Comparison of ENCODE assay signal across 8 mouse cellular contexts in the genomic region with DNA sequence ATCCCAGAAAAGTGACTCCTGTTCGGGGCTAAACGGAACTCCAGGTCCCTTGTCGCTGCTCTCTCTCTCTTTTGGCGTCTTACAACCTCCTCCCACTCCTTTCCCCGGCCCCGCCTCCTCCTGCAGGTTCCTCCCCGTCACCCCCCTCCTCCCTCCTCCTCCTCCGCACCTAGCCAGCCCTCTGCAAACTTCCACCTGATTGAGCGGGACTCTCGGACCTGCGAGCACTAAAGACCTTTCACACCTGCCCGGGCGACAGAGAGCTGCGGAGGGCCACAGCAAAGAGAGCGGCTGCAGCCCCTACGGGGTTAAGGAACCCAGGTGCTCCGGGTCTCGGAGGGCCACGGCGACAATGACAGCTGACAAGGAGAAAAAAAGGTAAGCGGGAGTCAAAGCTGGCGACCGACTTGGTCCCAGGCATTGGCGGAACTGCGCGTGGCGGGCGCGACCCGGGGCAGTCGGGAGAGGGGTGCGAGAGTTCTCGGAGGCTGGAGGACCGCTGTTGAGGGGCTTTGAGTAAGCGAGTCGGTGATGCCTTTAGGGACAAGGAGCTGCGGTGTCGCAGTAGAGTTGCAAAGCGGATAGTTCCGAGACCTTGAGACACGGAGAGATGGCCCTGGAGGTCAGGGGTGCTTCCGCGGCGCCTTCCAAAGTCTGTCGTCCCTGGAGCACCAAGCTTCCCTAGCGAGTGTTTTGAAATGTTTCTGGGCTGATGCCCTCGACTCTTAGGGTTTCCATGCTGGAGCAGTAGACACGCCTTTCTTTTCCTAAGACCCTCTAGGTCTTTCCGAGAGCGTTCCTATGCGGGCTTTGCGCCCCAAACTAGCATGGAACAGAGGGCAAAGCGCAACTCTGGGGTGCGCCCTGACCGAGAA. TPM values are rescaled to one million over a fixed set of nuclear protein-coding genes. Genes with fewer than 3 reads are reported as not detected.
A peak's percentile ranks its signal among the peaks of the same experiment; 100 is the strongest.
DNase-seq lines count a peak whose midpoint lies in the region; ATAC-seq and TF ChIP-seq lines count a peak whose summit lies in the region.

No protein-coding gene starts in this region.

- peak overlapping the region; percentile 94 for H3K4me2 ChIP-seq in embryonic facial prominence, embryonic 13.5 days
- peak overlapping the region; percentile 98 for H3K4me2 ChIP-seq in heart, embryonic 15.5 days
- peak overlapping the region; percentile 93 for H3K4me2 ChIP-seq in kidney, postnatal 0 days (ENCODE audit: low read length)

- H3K36me3 ChIP-seq in embryonic facial prominence, embryonic 13.5 days: no peaks in the 10 kb centered on the region
- no peaks in the 10 kb centered on the region for H3K36me3 ChIP-seq in heart, embryonic 15.5 days
- no peaks in the 10 kb centered on the region for H3K36me3 ChIP-seq in kidney, postnatal 0 days (ENCODE audit: insufficient read depth, low read length)

- peaks cover 22% of the 10 kb centered on the region for H3K4me1 ChIP-seq in embryonic facial prominence, embryonic 13.5 days
- peaks cover 27% of the 10 kb centered on the region for H3K4me1 ChIP-seq in heart, embryonic 15.5 days (replicated peaks)
- peaks cover 9% of the 10 kb centered on the region for H3K4me1 ChIP-seq in kidney, postnatal 0 days (replicated peaks; ENCODE audit: insufficient read depth, low read length)

- no peak for TF ChIP-seq CTCF in kidney, postnatal 0 days (IDR thresholded peaks at IDR 0.05; ENCODE audit: low read depth)

- no peak for ATAC-seq in embryonic facial prominence, embryonic 13.5 days (ENCODE audit: insufficient number of reproducible peaks, insufficient read depth, low FRiP score, low TSS enrichment, low read depth)
- no peak for ATAC-seq in heart, embryonic 15.5 days (replicated peaks; ENCODE audit: insufficient number of reproducible peaks, insufficient read depth, low FRiP score, low read depth)
- ATAC-seq in kidney, postnatal 0 days (replicated peaks; ENCODE audit: low FRiP score, low read depth): peak; percentile 58

- WGBS in embryonic facial prominence, embryonic 13.5 days: under 1% methylated on average over 55 of the region's 55 CpGs
- WGBS in heart, embryonic 15.5 days: under 1% methylated on average over 55 of the region's 55 CpGs
- WGBS in kidney, postnatal 0 days: under 1% methylated on average over 55 of the region's 55 CpGs

- DNase-seq in embryo, embryonic 10 days (ENCODE audit: low spot score): peak; percentile 46
- no peak for DNase-seq in embryo, embryonic 9.5 days (ENCODE audit: extremely low spot score)
- DNase-seq in kidney, postnatal 0 days (ENCODE audit: low spot score): peak; percentile 73
- DNase-seq in lung, postnatal 4 days: peak; percentile 84 to 86
- DNase-seq in retina, embryonic 14.5 days (ENCODE audit: low spot score): peak; percentile 34
- no peak for DNase-seq in layer of hippocampus, postnatal 14 days (ENCODE audit: low spot score in 2 of 2)

- H3K9ac ChIP-seq in embryonic facial prominence, embryonic 13.5 days: peak overlapping the region; percentile 58
- peak overlapping the region; percentile 63 for H3K9ac ChIP-seq in heart, embryonic 15.5 days
- peak overlapping the region; percentile 63 for H3K9ac ChIP-seq in kidney, postnatal 0 days (ENCODE audit: low read depth, low read length)

- H3K27ac ChIP-seq in embryonic facial prominence, embryonic 13.5 days: no peak overlapping the region
- H3K27ac ChIP-seq in heart, embryonic 15.5 days: peak overlapping the region; percentile 43; the same call in 1 of the 2 replicates
- H3K27ac ChIP-seq in kidney, postnatal 0 days: peak overlapping the region; percentile 84; the same call in 1 of the 2 replicates

- H3K9me3 ChIP-seq in embryonic facial prominence, embryonic 13.5 days: no peaks in the 10 kb centered on the region
- no peaks in the 10 kb centered on the region for H3K9me3 ChIP-seq in heart, embryonic 15.5 days (replicated peaks)
- H3K9me3 ChIP-seq in kidney, postnatal 0 days (replicated peaks; ENCODE audit: low read length): no peaks in the 10 kb centered on the region

- H3K27me3 ChIP-seq in embryonic facial prominence, embryonic 13.5 days: peaks cover 67% of the 10 kb centered on the region
- H3K27me3 ChIP-seq in heart, embryonic 15.5 days: peaks cover 32% of the 10 kb centered on the region; the same call in 1 of the 2 replicates
- H3K27me3 ChIP-seq in kidney, postnatal 0 days (ENCODE audit: insufficient read depth, low read length): no peaks in the 10 kb centered on the region

- H3K4me3 ChIP-seq in embryonic facial prominence, embryonic 13.5 days: peak overlapping the region; percentile 57
- H3K4me3 ChIP-seq in heart, embryonic 15.5 days: peak overlapping the region; percentile 72
- H3K4me3 ChIP-seq in kidney, postnatal 0 days (replicated peaks; ENCODE audit: low read depth, low read length): peak overlapping the region; percentile 57

RNA-seq across cellular contexts. Expression of gene Epas1, which starts 0.7 kb away (rescaled TPM):
- polyA plus RNA-seq in embryonic facial prominence, embryonic 13.5 days (2015; fragmentation: Nextera tagmentation; extraction: Ambion mirVana): 3.0 and 3.9 TPM in 2 replicates
- 7.1 and 8.0 TPM in 2 replicates for polyA plus RNA-seq in heart, embryonic 15.5 days (2015; fragmentation: Nextera tagmentation; extraction: Ambion mirVana)
- polyA plus RNA-seq in kidney, postnatal 0 days (2015; fragmentation: Nextera tagmentation; extraction: Ambion mirVana): 12.8 and 14.3 TPM in 2 replicates
- total RNA-seq in layer of hippocampus, postnatal 14 days (2021): 100 to 1,000 TPM; 105 to 106 TPM

Comparison
In these comparisons a context has a peak if more than half of its experiments do, and no peak if none do; other contexts are left out.
1. DNase-seq: peak in embryo, embryonic 10 days (single experiment), kidney, postnatal 0 days (single experiment), lung, postnatal 4 days (2 of 2) and retina, embryonic 14.5 days (single experiment); none in embryo, embryonic 9.5 days (single experiment) and layer of hippocampus, postnatal 14 days (0 of 2).
2. Peak in every context shown above with its lines, with median percentiles within 50 percentile points of each other: H3K4me2 ChIP-seq, H3K4me3 ChIP-seq and H3K9ac ChIP-seq.